Mouse (Mus musculus): ENCODE data around the gene Tuba3a. TPM values are rescaled to one million over a fixed set of nuclear protein-coding genes. Genes with fewer than 3 reads are reported as not detected.

Tuba3a gene
- total and polyA plus RNA-seq, 3 experiments = not detected

DNA sequence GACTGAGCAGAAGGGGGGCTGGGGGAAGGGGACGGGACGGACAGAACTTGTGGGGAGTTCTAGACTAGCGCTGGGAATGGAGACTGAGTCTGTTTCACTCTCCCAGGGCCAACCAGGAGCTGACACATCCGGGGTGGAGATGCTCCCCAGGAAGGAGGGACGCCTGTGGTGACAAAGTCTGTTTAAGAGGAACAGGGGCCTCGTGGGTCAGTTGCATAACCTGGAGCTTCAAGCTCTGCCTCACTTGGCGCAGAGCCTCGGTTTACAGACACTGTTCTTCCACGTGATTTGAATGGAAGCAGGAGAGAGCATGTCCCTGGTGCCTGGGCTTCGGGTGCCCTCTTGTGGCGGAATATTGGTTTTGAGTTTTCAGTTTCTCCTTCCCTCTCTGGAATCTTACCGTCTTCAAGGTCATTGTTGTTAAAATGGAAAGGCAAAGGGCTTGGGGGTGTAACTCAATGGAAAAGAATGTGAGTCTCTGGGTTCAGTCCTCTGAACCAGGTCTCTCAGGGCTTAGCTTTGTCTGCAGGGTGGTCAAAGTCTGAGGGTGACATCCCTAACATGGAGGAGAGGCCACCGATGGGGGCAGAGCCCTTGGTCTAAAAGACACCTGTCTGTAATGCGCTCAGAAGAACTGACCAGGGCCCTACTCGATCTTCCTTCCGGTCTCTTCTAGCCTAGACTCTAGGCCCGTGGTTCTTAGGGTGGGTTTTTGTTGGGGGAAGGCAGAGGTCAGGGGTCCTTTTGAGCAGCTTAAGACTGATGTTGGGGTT, 14.2 kb downstream of the Tuba3a start (continued):
- TF ChIP-seq RCOR1 (conservative IDR thresholded peaks at IDR 0.05; ENCODE audit: low read depth, low read length) (no peak), NRF1 (IDR thresholded peaks at IDR 0.05; ENCODE audit: low read depth, low read length) (no peak), MAZ (IDR thresholded peaks at IDR 0.05; ENCODE audit: low read depth, low read length) (no peak), EP300 (IDR thresholded peaks at IDR 0.05; ENCODE audit: low read length) (no peak), JUND (conservative IDR thresholded peaks at IDR 0.05; ENCODE audit: low read depth, low read length) (peak; percentile 31; the same call in 1 of the 2 replicates), MEF2A (IDR thresholded peaks at IDR 0.05; ENCODE audit: borderline replicate concordance, low read depth, low read length) (no peak), MXI1 (IDR thresholded peaks at IDR 0.05; ENCODE audit: low read depth, low read length) (peak; percentile 90), ZNF384 (IDR thresholded peaks at IDR 0.05; ENCODE audit: low read depth, low read length) (no peak), USF2 (conservative IDR thresholded peaks at IDR 0.05; ENCODE audit: low read depth, low read length) (peak; percentile 44)

- Histone ChIP-seq H3K27me3 (replicated peaks) (peaks cover 14% of the 10 kb centered on the region), H3K36me3 (replicated peaks in 1 of 2; ENCODE audit: control insufficient read depth in 1 of 2, insufficient read depth in 1 of 2, low read length in 1 of 2) (no peaks in the 10 kb centered on the region), H3K9ac (ENCODE audit: insufficient read depth, low read depth) (no peak overlapping the region), H3K4me2 (ENCODE audit: insufficient read depth, low read depth, poor library complexity, severe bottlenecking) (no peak overlapping the region), H3K9me3 (replicated peaks; ENCODE audit: low read length) (no peaks in the 10 kb centered on the region), H3K27ac (ENCODE audit: insufficient read depth, low read depth) (no peak overlapping the region), H3K4me3 (replicated peaks in 1 of 3; ENCODE audit: low read depth in 2 of 3, low read length in 2 of 3, poor library complexity in 1 of 3) (no peak overlapping the region), H3K4me1 (ENCODE audit: control insufficient read depth in 1 of 2, insufficient read depth in 2 of 2) (peaks cover 4 to 13% of the 10 kb centered on the region in 2 experiments; a peak in 3 of 4 replicates), H3K79me2 (replicated peaks; ENCODE audit: control insufficient read depth, extremely low read depth, insufficient read depth, poor library complexity, severe bottlenecking) (no peaks in the 10 kb centered on the region)
- dilution Hi-C loops (cut with MboI; ENCODE audit: extremely low pct_ligation_motif_present, extremely low pct_unique_long_range_greater_than_20kb, low sequenced_read_pairs) = no loop called here
- in situ Hi-C loops (cut with MboI; ENCODE audit: low pct_ligation_motif_present, low pct_unique_long_range_greater_than_20kb, low sequenced_read_pairs) = no loop called here
- TF ChIP-seq ZC3H11A (IDR thresholded peaks at IDR 0.05; ENCODE audit: low read depth, low read length) (no peak), MEF2A (IDR thresholded peaks at IDR 0.05; ENCODE audit: borderline replicate concordance, low read depth, low read length) (no peak), NELFE (IDR thresholded peaks at IDR 0.05; ENCODE audit: low read depth, low read length) (no peak), CTCF (conservative IDR thresholded peaks at IDR 0.05 in 1 of 2, IDR thresholded peaks at IDR 0.05 in 1 of 2; ENCODE audit: low read depth in 2 of 2, low read length in 2 of 2) (no peak), CHD2 (IDR thresholded peaks at IDR 0.05; ENCODE audit: low read length) (no peak), JUND (conservative IDR thresholded peaks at IDR 0.05; ENCODE audit: low read depth, low read length) (no peak), MYC (IDR thresholded peaks at IDR 0.05; ENCODE audit: low read depth, low read length) (no peak), TCF12 (IDR thresholded peaks at IDR 0.05; ENCODE audit: low read depth, low read length) (no peak), EP300 (IDR thresholded peaks at IDR 0.05; ENCODE audit: low read length) (no peak), MAX (IDR thresholded peaks at IDR 0.05; ENCODE audit: low read length) (no peak), USF2 (conservative IDR thresholded peaks at IDR 0.05; ENCODE audit: low read depth, low read length) (no peak), KAT2A (IDR thresholded peaks at IDR 0.05; ENCODE audit: insufficient replicate concordance, low read length) (no peak), ZKSCAN1 (IDR thresholded peaks at IDR 0.05; ENCODE audit: borderline replicate concordance, low read depth, low read length) (no peak), IRF4 (IDR thresholded peaks at IDR 0.05; ENCODE audit: low read depth, low read length) (no peak), TBP (conservative IDR thresholded peaks at IDR 0.05; ENCODE audit: low read depth, low read length) (no peak), RAD21 (IDR thresholded peaks at IDR 0.05; ENCODE audit: low read depth, low read length) (no peak), PAX5 (IDR thresholded peaks at IDR 0.05; ENCODE audit: low read length) (no peak), NRF1 (IDR thresholded peaks at IDR 0.05; ENCODE audit: low read depth, low read length) (no peak), MAZ (IDR thresholded peaks at IDR 0.05; ENCODE audit: low read depth, low read length) (no peak), USF1 (IDR thresholded peaks at IDR 0.05; ENCODE audit: low read depth, low read length) (no peak)
- no peak for DNase-seq (ENCODE audit: extremely low read depth)
Measured at GRCm38 (mm10) chr6:125268799-125269198, 17.0 kb downstream of the Tuba3a start.

All from CH12.LX (cell line).